20 mouse cellular contexts compared by ENCODE assay signal in the genomic region with DNA sequence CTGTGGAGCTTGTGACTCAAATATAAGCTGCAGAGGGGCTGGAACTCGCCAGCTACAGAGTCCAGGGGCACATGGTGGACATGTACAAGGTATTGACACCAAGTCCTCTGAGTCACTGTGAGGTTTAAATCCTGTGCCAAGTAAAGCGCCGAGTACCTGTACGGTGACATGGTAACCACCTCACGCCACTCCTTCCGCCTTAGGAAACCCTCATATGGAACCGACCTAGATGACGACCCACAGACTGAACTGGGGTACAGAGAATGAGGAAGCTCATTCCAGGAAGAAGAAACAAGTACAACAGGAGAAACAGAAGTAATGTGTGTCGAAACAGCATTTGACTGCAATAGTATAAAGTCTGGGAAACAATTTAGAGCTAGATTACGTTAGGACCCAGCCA. TPM values are rescaled to one million over a fixed set of nuclear protein-coding genes. Genes with fewer than 3 reads are reported as not detected.
DNase-seq lines count a peak whose midpoint lies in the region; ATAC-seq and TF ChIP-seq lines count a peak whose summit lies in the region.
"Had no signal": no experiment of that assay in that cellular context is flagged by ENCODE, and none has a peak within 500 bp of the region (broad histone marks: within the 10 kb centered on the region; RNA-seq: fewer than 3 reads in every experiment).

No protein-coding gene starts in this region.

- no peak overlapping the region for H3K4me3 ChIP-seq in liver, postnatal 0 days (ENCODE audit: low read depth, low read length)
- no peak overlapping the region for H3K4me3 ChIP-seq in liver, embryonic 12.5 days
- peak overlapping the region; percentile 40; the same call in 1 of the 2 replicates for H3K4me3 ChIP-seq in G1E (ENCODE audit: low read depth, low read length)
- H3K4me3 ChIP-seq in hindbrain, embryonic 10.5 days = no peak overlapping the region
- H3K4me3 ChIP-seq: embryonic facial prominence, embryonic 10.5 days; forebrain, embryonic 13.5 days; heart, embryonic 12.5 days; midbrain, embryonic 15.5 days had no signal

- H3K27me3 ChIP-seq in liver, postnatal 0 days (ENCODE audit: insufficient read depth, low read length) = no peaks in the 10 kb centered on the region
- 0 out of 2 replicates have a peak, but pooled peaks cover 3% of the 10 kb centered on the region for H3K27me3 ChIP-seq in liver, embryonic 12.5 days (replicated peaks)
- H3K27me3 ChIP-seq in G1E (ENCODE audit: insufficient read depth, low read length) = peaks cover 4% of the 10 kb centered on the region; the same call in 1 of the 2 replicates
- H3K27me3 ChIP-seq in hindbrain, embryonic 10.5 days (ENCODE audit: insufficient read depth, poor library complexity, severe bottlenecking) = peaks cover 12% of the 10 kb centered on the region
- H3K27me3 ChIP-seq: forebrain, embryonic 13.5 days; heart, embryonic 12.5 days; midbrain, embryonic 15.5 days had no signal

- no peak overlapping the region for H3K9ac ChIP-seq in liver, postnatal 0 days (replicated peaks)
- no peak overlapping the region for H3K9ac ChIP-seq in liver, embryonic 12.5 days
- H3K9ac ChIP-seq: forebrain, embryonic 13.5 days; heart, embryonic 12.5 days; midbrain, embryonic 15.5 days had no signal

- no peaks in the 10 kb centered on the region for H3K9me3 ChIP-seq in liver, postnatal 0 days (ENCODE audit: low read length)
- no peaks in the 10 kb centered on the region for H3K9me3 ChIP-seq in liver, embryonic 12.5 days (replicated peaks)
- H3K9me3 ChIP-seq in G1E (replicated peaks) = no peaks in the 10 kb centered on the region
- H3K9me3 ChIP-seq in hindbrain, embryonic 10.5 days = no peaks in the 10 kb centered on the region
- H3K9me3 ChIP-seq: embryonic facial prominence, embryonic 10.5 days; forebrain, embryonic 13.5 days; heart, embryonic 12.5 days; midbrain, embryonic 15.5 days had no signal

- 39% methylated on average over 10 of the region's 10 CpGs for WGBS in liver, postnatal 0 days (ENCODE audit: insufficient replicate concordance)
- 57% methylated on average over 10 of the region's 10 CpGs for WGBS in liver, embryonic 12.5 days (ENCODE audit: insufficient replicate concordance)
- WGBS in hindbrain, embryonic 10.5 days = 87% methylated on average over 10 of the region's 10 CpGs

- no peak for TF ChIP-seq EP300 in liver, postnatal 0 days (IDR thresholded peaks at IDR 0.05; ENCODE audit: low read depth)

- no peak overlapping the region for H3K4me2 ChIP-seq in liver, postnatal 0 days (ENCODE audit: low read depth, low read length)
- no peak overlapping the region for H3K4me2 ChIP-seq in liver, embryonic 12.5 days
- H3K4me2 ChIP-seq: forebrain, embryonic 13.5 days; heart, embryonic 12.5 days; midbrain, embryonic 15.5 days had no signal

- no peak for ATAC-seq in liver, postnatal 0 days
- no peak for ATAC-seq in liver, embryonic 12.5 days
- no peak for ATAC-seq in G1E (ENCODE audit: extremely low read depth, insufficient number of reproducible peaks, low FRiP score, poor library complexity, severe bottlenecking)
- ATAC-seq in neutrophil, adult 5-6 weeks (ENCODE audit: extremely low read depth, insufficient number of reproducible peaks, low FRiP score, poor library complexity, severe bottlenecking) = peak; percentile 87
- ATAC-seq: forebrain, embryonic 13.5 days; hindbrain, postnatal 0 days; midbrain, embryonic 15.5 days had no signal

- peaks cover 18% of the 10 kb centered on the region for H3K4me1 ChIP-seq in liver, postnatal 0 days (ENCODE audit: insufficient read depth)
- H3K4me1 ChIP-seq in liver, embryonic 12.5 days = peaks cover 15% of the 10 kb centered on the region
- peaks cover 29% of the 10 kb centered on the region for H3K4me1 ChIP-seq in G1E (ENCODE audit: insufficient read depth, low read depth, low read length)
- H3K4me1 ChIP-seq in hindbrain, embryonic 10.5 days (replicated peaks) = peaks cover 10% of the 10 kb centered on the region

- no peak for TF ChIP-seq CTCF in liver, postnatal 0 days (IDR thresholded peaks at IDR 0.05; ENCODE audit: low read depth)
- no peak for TF ChIP-seq CTCF in G1E (IDR thresholded peaks at IDR 0.05; ENCODE audit: low read depth, low read length)

- no peaks in the 10 kb centered on the region for H3K36me3 ChIP-seq in liver, postnatal 0 days (replicated peaks; ENCODE audit: insufficient read depth, low read length)
- H3K36me3 ChIP-seq in liver, embryonic 12.5 days = no peaks in the 10 kb centered on the region
- H3K36me3 ChIP-seq in G1E (replicated peaks) = no peaks in the 10 kb centered on the region
- H3K36me3 ChIP-seq in hindbrain, embryonic 10.5 days = no peaks in the 10 kb centered on the region
- H3K36me3 ChIP-seq: embryonic facial prominence, embryonic 10.5 days; heart, embryonic 12.5 days; midbrain, embryonic 15.5 days had no signal

- H3K27ac ChIP-seq in liver, postnatal 0 days (ENCODE audit: low read depth) = peak overlapping the region; percentile 44; the same call in 1 of the 2 replicates
- no peak overlapping the region for H3K27ac ChIP-seq in liver, embryonic 12.5 days
- no peak overlapping the region for H3K27ac ChIP-seq in hindbrain, embryonic 10.5 days
- H3K27ac ChIP-seq: embryonic facial prominence, embryonic 10.5 days; forebrain, embryonic 13.5 days; hindbrain, postnatal 0 days; midbrain, embryonic 15.5 days had no signal

- DNase-seq in liver, postnatal 0 days = peak; percentile 24
- DNase-seq in G1E (ENCODE audit: low spot score) = peak; percentile 42
- DNase-seq in lung, postnatal 36 days = peak; percentile 69
- DNase-seq in hindbrain, embryonic 10.5 days (ENCODE audit: low spot score) = no peak
- no peak for DNase-seq in layer of hippocampus, postnatal 10 days (ENCODE audit: low spot score in 2 of 2)
- DNase-seq: cerebellum, adult 11-12 months; cerebellum, postnatal 25 days; gastrocnemius, postnatal 25 days; kidney, adult 9 months; kidney, postnatal 4 days; liver; right cerebral cortex, postnatal 14 days; thymus, postnatal 4 days had no signal

RNA-seq across cellular contexts. Expression of gene Dusp16, which starts 3.9 kb away (rescaled TPM):
- polyA plus RNA-seq in liver, postnatal 0 days (2015; fragmentation: Nextera tagmentation; extraction: Ambion mirVana) = 4.5 and 5.3 TPM in 2 replicates
- 6.6 and 6.7 TPM in 2 replicates for polyA plus RNA-seq in liver, embryonic 12.5 days (2016; fragmentation: Nextera tagmentation; extraction: Ambion mirVana)
- total RNA-seq in G1E (2014; fragmentation: Nextera tagmentation) = 55.5 TPM in 2 replicates
- total RNA-seq in G1E (2017) = 9.9 and 15.0 TPM in 2 replicates
- 2.9 and 5.2 TPM in 2 replicates for polyA plus RNA-seq in G1E (2012)
- 19.6 and 20.3 TPM in 2 replicates for total RNA-seq in neutrophil, adult 5-6 weeks (2017)
- 13.8 and 14.1 TPM in 2 replicates for polyA plus RNA-seq in hindbrain, embryonic 10.5 days (2016; fragmentation: Nextera tagmentation; extraction: Ambion mirVana)
- 1 to 10 TPM; 7.3 to 7.6 TPM for total RNA-seq in layer of hippocampus, postnatal 10 days (2021)

RNA-seq across cellular contexts. Expression of gene Crebl2, which starts 33.7 kb away (rescaled TPM):
- polyA plus RNA-seq in liver, postnatal 0 days (2015; fragmentation: Nextera tagmentation; extraction: Ambion mirVana) = 6.3 and 6.6 TPM in 2 replicates
- polyA plus RNA-seq in liver, embryonic 12.5 days (2016; fragmentation: Nextera tagmentation; extraction: Ambion mirVana) = 1.2 and 1.8 TPM in 2 replicates
- total RNA-seq in G1E (2014; fragmentation: Nextera tagmentation) (8.4 and 11.4 TPM in 2 replicates), G1E (2017) (10.7 and 12.3 TPM in 2 replicates)
- 2.0 and 2.4 TPM in 2 replicates for polyA plus RNA-seq in G1E (2012)
- 47.6 and 53.7 TPM in 2 replicates for total RNA-seq in neutrophil, adult 5-6 weeks (2017)
- polyA plus RNA-seq in hindbrain, embryonic 10.5 days (2016; fragmentation: Nextera tagmentation; extraction: Ambion mirVana) = 1.2 and 1.4 TPM in 2 replicates
- 10 to 100 TPM; 11.6 to 12.4 TPM for total RNA-seq in layer of hippocampus, postnatal 10 days (2021)

Comparison
In these comparisons a context has a peak if more than half of its experiments do, and no peak if none do; other contexts are left out.
1. DNase-seq: peak in liver, postnatal 0 days (single experiment), G1E (single experiment) and lung, postnatal 36 days (single experiment); none in hindbrain, embryonic 10.5 days (single experiment) and layer of hippocampus, postnatal 10 days (0 of 2).